Mouse (Mus musculus): ENCODE measurements around the gene Disp2.

Disp2 gene

GRCm38 (mm10) chr2:118841186-118841585 lies 61.7 kb downstream of the Disp2 start:
- DNase-seq (ENCODE audit: low read depth, low spot score): no peak

- no peak for DNase-seq (ENCODE audit: low read depth, low spot score)
Measured at GRCm38 (mm10) chr2:118841774-118842173, 62.3 kb downstream of the Disp2 start.

- no peak for DNase-seq (ENCODE audit: low read depth, low spot score)
Measured at GRCm38 (mm10) chr2:118844427-118844826, 64.9 kb downstream of the Disp2 start.

- no peak for DNase-seq (ENCODE audit: low read depth, low spot score)
Measured at GRCm38 (mm10) chr2:118846246-118846645, 66.7 kb downstream of the Disp2 start.

GRCm38 (mm10) chr2:118851756-118852155 lies 72.2 kb downstream of the Disp2 start:
- DNase-seq (ENCODE audit: low read depth, low spot score): no peak

Measured in skeletal muscle tissue, adult 2 months (tissue).